Mouse (Mus musculus) layer of hippocampus, adult 11-12 months (tissue): Measurements from ENCODE around the gene Rab23.

Experiments
- DNase-seq: peaks from one replicate; pipeline ENCODE4 v3.0.0; 2022; ENCODE audit warnings: low spot score

Rab23 gene

GRCm38 (mm10) chr1:33719733-33720225 is at the start of gene Rab23:
Rab23 (plus strand) TSS chr1:33719887.
- peak; percentile 82 for DNase-seq

- peak; percentile 60 for DNase-seq
These were observed 49.5 kb upstream of the Rab23 start for GRCm38 (mm10) chr1:33670164-33670616.

GRCm38 (mm10) chr1:33671441-33671840 is 48.2 kb upstream of the Rab23 start:
- no peak for DNase-seq

GRCm38 (mm10) chr1:33672083-33672482 is 47.6 kb upstream of the Rab23 start:
- DNase-seq = no peak

- DNase-seq = peak; percentile 46
These were observed 47.2 kb upstream of the Rab23 start for GRCm38 (mm10) chr1:33672514-33672913.

DNA sequence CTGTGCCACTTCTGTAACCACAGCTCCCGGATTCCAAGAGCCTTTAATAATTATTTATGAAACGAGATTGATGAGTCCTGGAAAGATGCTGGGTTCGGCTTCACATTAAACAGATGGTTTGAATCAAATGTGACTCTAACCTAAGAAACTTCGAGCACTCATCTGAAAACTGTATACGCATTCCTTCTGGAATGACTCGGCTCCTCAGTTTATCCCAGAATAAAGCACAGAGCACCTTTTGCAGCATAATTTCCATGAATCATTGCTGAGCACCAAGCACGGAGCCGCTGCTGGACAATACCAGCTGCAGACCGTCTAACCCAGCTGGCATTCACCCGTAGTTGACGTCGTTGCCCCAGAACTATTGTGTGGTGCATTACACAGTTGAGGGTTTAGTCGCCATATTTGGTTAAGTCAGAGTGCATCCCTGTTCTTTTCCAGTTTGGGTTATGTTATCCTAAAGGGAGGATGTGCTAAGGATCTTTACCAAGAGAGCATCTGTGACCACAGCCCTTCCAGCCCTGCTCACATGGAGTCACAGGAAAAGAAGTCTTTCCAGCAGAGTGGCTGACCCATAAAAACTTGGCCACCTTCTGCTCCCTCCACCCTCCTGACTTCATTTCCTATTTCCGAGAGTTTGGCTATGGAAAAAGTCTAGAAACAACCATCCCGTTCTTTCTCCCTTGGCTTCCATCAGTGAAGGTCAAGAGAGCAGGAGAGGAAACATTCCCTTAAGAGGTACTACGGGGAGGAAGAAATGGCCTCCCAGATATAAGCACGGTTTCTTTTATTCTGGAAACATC is 46.3 kb upstream of the Rab23 start:
- DNase-seq = no peak

GRCm38 (mm10) chr1:33680435-33680834 is 39.3 kb upstream of the Rab23 start:
- no peak for DNase-seq

DNA sequence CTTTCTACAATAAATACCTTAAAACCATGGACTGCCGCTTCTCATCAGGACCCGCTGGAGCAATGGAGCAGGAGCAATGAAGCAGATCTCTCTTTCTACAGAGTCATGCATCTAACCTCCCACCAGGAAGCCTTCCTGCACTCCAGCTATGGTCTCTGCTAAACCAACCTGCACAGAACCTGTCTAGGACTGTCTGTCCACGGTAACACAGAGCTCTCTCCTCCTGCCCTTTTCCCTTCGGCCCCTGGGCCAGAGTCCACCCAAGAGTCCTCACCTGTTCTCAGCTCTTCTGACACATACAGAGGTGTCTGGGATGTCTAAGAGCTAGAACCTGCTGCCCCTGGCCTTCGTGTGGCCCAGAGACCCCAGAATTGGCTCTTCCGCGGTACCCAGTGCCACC is 38.8 kb upstream of the Rab23 start:
- DNase-seq = no peak

- no peak for DNase-seq
These were observed 35.2 kb upstream of the Rab23 start for GRCm38 (mm10) chr1:33684459-33684858.

- no peak for DNase-seq
These were observed 30.9 kb upstream of the Rab23 start for GRCm38 (mm10) chr1:33688810-33689209.

DNA sequence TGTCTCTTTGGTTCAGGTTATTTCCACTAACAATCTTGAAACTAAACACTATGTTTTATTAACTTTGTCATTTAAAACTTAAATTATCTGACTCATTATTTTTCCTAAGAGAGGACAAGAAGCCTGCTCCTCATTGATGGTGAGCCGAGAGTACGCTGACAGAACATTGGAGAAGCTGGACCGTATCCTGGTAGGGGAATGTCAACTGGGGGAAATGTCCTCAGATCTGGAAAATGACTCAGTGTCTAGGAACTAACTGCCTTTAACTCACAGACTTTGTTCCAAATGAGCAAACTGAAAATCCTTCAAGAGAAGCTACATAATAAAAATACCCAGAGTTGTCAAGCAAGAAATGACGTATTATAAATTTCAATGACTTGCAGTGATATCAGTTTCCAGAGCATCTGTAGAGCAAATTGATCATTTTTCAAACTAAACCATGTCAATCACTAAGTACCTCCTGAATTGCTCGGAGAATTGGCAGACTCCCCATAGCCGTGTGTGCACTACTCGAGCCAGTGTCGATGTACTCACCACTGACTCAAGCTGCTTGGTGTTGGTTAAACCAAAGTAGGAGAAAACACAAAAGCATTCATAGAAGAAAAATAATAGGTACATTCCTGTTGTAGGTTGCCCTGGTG is 30.1 kb upstream of the Rab23 start:
- DNase-seq = no peak

DNA sequence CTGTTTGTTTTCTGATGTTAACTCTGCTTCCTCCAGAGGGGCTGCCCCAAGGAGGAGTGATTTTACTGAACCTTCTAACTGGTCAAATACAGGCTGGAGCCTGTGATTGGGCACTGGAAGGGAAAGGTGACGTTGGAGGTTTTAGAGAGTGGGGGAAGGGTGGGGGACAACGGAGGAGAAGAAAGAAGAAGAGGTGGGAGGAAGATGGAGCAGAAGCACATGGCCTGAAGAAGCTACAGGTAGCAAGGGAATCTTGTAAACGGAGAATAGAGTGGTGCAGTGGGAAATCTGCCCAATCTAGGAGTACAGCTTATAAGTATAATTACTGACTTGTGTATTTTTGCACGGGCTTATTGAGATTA is 29.6 kb upstream of the Rab23 start:
- DNase-seq = no peak

DNA sequence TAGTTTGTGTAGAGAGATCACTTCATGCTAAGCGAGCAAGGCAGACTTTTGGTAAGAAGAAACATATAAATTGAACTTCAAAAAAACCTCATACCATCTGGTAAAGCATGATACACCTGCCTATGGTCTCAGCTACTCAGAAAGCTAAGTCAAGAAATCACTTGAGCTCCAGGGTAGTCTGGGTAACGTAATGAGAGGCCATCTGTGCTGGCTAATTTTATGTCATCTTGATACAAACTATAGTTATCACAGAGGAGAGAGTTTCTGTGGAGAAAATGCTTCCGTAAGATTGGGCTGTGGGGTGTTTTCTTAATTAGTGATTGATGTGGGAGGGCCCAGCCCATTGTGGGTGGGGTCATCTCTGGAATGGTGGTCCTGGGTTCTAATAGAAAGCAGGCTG is 25.8 kb upstream of the Rab23 start:
- no peak for DNase-seq

GRCm38 (mm10) chr1:33696016-33696415 is 23.7 kb upstream of the Rab23 start:
- no peak for DNase-seq

GRCm38 (mm10) chr1:33701244-33701643 is 18.4 kb upstream of the Rab23 start:
- DNase-seq = peak; percentile 26

DNA sequence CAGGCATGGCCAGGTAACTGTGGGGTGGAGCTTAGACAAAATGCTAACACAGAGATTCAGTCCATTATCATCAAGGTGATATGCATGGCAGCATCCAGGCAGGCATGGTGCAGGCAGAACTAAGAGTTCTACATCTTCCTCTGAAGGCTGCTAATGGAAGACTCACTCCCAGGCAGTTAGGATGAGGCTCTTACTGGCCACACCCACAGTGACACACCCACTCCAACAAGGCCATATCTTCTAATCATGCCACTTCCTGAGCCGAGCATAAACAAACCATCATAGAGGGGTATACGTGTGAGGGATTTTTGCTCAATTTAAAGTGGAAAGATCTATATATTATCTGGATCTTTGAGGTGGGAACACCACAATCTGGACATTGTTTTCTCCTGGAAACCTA is 10.1 kb upstream of the Rab23 start:
- no peak for DNase-seq

GRCm38 (mm10) chr1:33712026-33712425 is 7.7 kb upstream of the Rab23 start:
- DNase-seq = no peak

DNA sequence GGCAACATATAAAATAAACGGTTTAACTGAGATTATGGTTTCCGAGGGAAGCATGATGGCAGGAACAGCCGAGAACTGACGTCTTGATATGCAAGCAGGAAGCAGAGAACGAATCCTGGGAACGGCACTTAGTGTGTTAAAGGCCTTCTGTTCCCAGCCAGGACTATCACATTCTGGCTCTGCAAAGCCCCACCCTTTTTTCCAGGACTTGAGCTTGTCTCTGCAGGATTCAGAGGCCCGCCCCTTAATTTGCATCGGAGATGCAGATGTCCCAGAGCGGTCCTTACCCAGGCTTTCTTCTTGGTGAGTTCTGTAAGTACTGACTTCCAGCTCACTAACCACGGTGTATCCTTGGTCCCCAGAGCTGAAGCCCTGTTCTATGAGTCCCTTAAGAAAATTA is 4.9 kb upstream of the Rab23 start:
- no peak for DNase-seq

- no peak for DNase-seq
These were observed 2.1 kb upstream of the Rab23 start for GRCm38 (mm10) chr1:33717636-33718035.

GRCm38 (mm10) chr1:33720231-33720630 is 544 bp downstream of the Rab23 start:
- no peak for DNase-seq

- DNase-seq = no peak
These were observed 1.3 kb downstream of the Rab23 start for GRCm38 (mm10) chr1:33721020-33721419.

- DNase-seq = no peak
These were observed 4.8 kb downstream of the Rab23 start for GRCm38 (mm10) chr1:33724516-33724915.

- no peak for DNase-seq
These were observed 5.4 kb downstream of the Rab23 start for GRCm38 (mm10) chr1:33725086-33725485.

GRCm38 (mm10) chr1:33733044-33733443 is 13.4 kb downstream of the Rab23 start:
- DNase-seq = no peak
